Mouse (Mus musculus) T-cell, adult 66 days (primary cell): ENCODE results near the gene Cd2ap. TPM values are rescaled to one million over a fixed set of nuclear protein-coding genes. Genes with fewer than 3 reads are reported as not detected.

ENCODE experiments used
- total RNA-seq, 2 experiments: library from RNA; stranded (reverse); gene quantifications; 3 replicates in 1 of 2; 4 replicates in 1 of 2; pipeline ENCODE4 v1.2.4; 2023

Cd2ap gene
- total RNA-seq: 10 to 100 TPM; 71.4 to 75.7 TPM

GRCm38 (mm10) chr17:42876001-42876903 lies at the start of gene Cd2ap:
Cd2ap (minus strand) TSS chr17:42876665.

Other genes starting within 250 kb of the Cd2ap start
- gene Adgrf4, start 184.4 kb downstream of the Cd2ap start, total RNA-seq: not detected
- not detected for gene Adgrf2, start 134.5 kb downstream of the Cd2ap start, total RNA-seq
- gene Tnfrsf21, start 139.9 kb upstream of the Cd2ap start, total RNA-seq: 1 to 10 TPM in 1 of 2 experiments, under 1 TPM in 1; 0.71 to 1.7 TPM